36 mouse cellular contexts compared by ENCODE assay signal in genomic region chr10:52246207-52246606, GRCm38 (mm10). TPM values are rescaled to one million over a fixed set of nuclear protein-coding genes. Genes with fewer than 3 reads are reported as not detected.
"Had no signal": no experiment of that assay in that cellular context is flagged by ENCODE, and none has a peak within 500 bp of the region (broad histone marks: within the 10 kb centered on the region; RNA-seq: fewer than 3 reads in every experiment).

No protein-coding gene starts in this region.

- DNase-seq: gastrocnemius, adult 2 months; gastrocnemius, postnatal 10 days; gastrocnemius, postnatal 25 days; heart, adult 18-20 months; heart, postnatal 10 days; heart, postnatal 4 days; kidney, adult 18-20 months; kidney, adult 8-10 months; kidney, postnatal 10 days; kidney, postnatal 25 days; kidney, postnatal 4 days; layer of hippocampus, postnatal 36 days; left cerebral cortex, postnatal 4 days had no signal

- H3K36me3 ChIP-seq: heart, embryonic 12.5 days; hindbrain, embryonic 10.5 days; hindbrain, embryonic 12.5 days; intestine, embryonic 15.5 days; limb, embryonic 13.5 days; limb, embryonic 15.5 days; liver, embryonic 12.5 days had no signal

- H3K27me3 ChIP-seq: heart, embryonic 12.5 days; hindbrain, embryonic 12.5 days; intestine, embryonic 15.5 days; limb, embryonic 13.5 days; limb, embryonic 15.5 days; liver, embryonic 12.5 days had no signal

- H3K4me1 ChIP-seq: heart, embryonic 12.5 days; hindbrain, embryonic 10.5 days; limb, embryonic 15.5 days; liver, embryonic 12.5 days had no signal

- H3K9ac ChIP-seq: heart, embryonic 12.5 days; hindbrain, embryonic 12.5 days; hindbrain, embryonic 14.5 days; intestine, embryonic 15.5 days; limb, embryonic 13.5 days; limb, embryonic 15.5 days; liver, embryonic 12.5 days; liver, embryonic 14.5 days had no signal

- H3K9me3 ChIP-seq: hindbrain, embryonic 10.5 days; intestine, embryonic 15.5 days; limb, embryonic 13.5 days; limb, embryonic 15.5 days had no signal

- H3K27ac ChIP-seq: gastrocnemius, adult 2 months; hindbrain, embryonic 10.5 days; hindbrain, embryonic 12.5 days; hindbrain, embryonic 14.5 days; intestine, embryonic 15.5 days; layer of hippocampus, adult 2 months; limb, embryonic 13.5 days; limb, embryonic 15.5 days; liver, embryonic 12.5 days; liver, embryonic 14.5 days had no signal

- H3K4me3 ChIP-seq: gastrocnemius, adult 2 months; heart, embryonic 12.5 days; hindbrain, embryonic 10.5 days; hindbrain, embryonic 12.5 days; intestine, embryonic 15.5 days; layer of hippocampus, adult 2 months; limb, embryonic 13.5 days; limb, embryonic 15.5 days; liver, embryonic 12.5 days had no signal

RNA-seq across cellular contexts. Expression of gene Ros1, which starts 51.2 kb away (rescaled TPM):
- total RNA-seq: granulocyte monocyte progenitor cell, adult 5-6 weeks; heart, adult 18-20 months; heart, postnatal 25 days; heart, postnatal 4 days; layer of hippocampus, adult 2 months; layer of hippocampus, postnatal 14 days; layer of hippocampus, postnatal 36 days; left cerebral cortex, adult 18-20 months; left cerebral cortex, adult 8-10 months; left cerebral cortex, postnatal 10 days; left cerebral cortex, postnatal 25 days; left cerebral cortex, postnatal 4 days; liver, adult 2 months had no signal
- polyA plus RNA-seq: heart, embryonic 14.5 days; heart, embryonic 16.5 days; hindbrain, embryonic 10.5 days; hindbrain, embryonic 12.5 days; hindbrain, embryonic 14.5 days; hindbrain, embryonic 16.5 days; inflammation-experienced regulatory T-cells, adult 6 months; limb, embryonic 11.5 days; limb, embryonic 13.5 days; liver, adult 2 months had no signal
